Mouse (Mus musculus): Measurements from ENCODE around the gene Olfr175-ps1. TPM values are rescaled to one million over a fixed set of nuclear protein-coding genes. Genes with fewer than 3 reads are reported as not detected.

The Olfr175-ps1 gene
- polyA plus RNA-seq (2015; fragmentation: Nextera tagmentation; extraction: Ambion mirVana), result not detected in 2 replicates

DNA sequence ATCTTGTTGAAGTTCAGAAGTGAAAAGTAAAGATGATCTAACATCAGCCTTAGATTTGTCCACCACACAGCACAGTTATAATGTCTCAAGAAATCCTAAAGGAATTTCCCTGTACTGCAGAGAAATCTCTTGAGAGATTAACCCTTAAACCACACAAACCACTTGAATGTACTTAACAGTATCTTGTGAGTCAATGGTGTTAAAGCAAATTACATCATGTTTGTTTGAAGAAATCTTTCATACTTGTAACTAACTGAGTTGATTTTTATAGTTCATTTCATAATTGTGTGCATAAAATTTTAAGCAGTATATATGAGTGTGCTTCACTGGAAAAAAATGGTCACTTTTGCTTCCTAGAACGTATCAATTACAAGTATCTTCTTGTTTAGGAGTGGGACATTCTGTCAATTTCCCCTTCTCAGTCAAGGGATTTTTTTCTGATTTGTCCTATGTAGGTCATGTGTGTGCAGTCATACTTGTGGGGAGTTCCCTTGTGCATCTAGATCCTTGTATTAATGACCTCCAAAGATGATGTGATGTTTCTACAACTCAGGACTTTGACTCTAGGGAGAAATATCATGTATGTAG, at the start of gene Olfr175-ps1:
Gene Olfr175-ps1 (minus strand): TSS at position 51 of the 588 bp plus-strand sequence.

DNA sequence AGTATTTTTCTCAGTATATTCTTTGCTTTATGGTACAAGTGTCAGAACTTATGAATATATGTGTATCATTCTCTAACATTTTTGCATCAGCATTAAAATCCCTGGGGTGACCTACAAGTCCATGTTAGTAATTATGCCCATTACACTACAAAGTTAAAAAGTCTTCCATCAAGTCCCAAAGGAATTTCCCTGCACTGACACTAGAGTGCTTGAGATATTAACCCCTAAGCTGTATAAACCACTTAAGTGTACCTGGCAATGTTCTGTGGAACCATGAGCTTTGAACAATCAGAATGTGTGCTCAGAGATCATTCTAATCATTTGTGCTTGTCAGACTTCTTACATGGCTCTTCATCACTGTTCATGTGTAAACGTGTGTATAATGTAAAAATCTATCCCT, 48.1 kb upstream of the Olfr175-ps1 start, which contains the start of gene Olfr177:
Gene Olfr177 (minus strand): TSS at position 101 of the 400 bp plus-strand sequence.

DNA sequence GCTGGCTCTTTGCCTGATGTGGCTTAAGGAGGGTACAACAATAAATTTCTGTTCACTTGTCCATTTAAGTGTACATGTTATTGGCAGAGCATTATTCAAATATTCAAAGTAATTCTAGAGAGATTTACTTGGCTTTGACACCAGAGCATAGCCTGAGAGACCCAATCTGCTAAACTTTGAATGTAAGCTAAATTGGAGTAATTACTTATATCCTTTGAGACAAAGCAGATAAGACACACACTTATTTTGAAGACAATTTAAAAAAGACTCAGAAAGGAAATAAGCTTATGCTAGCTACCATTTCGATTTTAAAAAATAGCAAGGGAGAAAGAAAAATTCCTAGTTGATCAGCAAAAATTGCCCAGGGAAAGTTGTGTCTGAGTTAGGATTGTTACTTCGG, 26.4 kb downstream of the Olfr175-ps1 start, which contains the start of gene Olfr173:
Gene Olfr173 (minus strand): TSS at position 101 of the 400 bp plus-strand sequence.

Other genes starting within 250 kb of the Olfr175-ps1 start
- gene Gm813, start 209.8 kb downstream of the Olfr175-ps1 start, polyA plus RNA-seq (2015; fragmentation: Nextera tagmentation; extraction: Ambion mirVana), result not detected in 2 replicates
- not detected in 2 replicates for gene E330017A01Rik, start 188.0 kb downstream of the Olfr175-ps1 start, polyA plus RNA-seq (2015; fragmentation: Nextera tagmentation; extraction: Ambion mirVana)
- gene Cpox, start 156.5 kb downstream of the Olfr175-ps1 start, polyA plus RNA-seq (2015; fragmentation: Nextera tagmentation; extraction: Ambion mirVana), result 261 and 338 TPM in 2 replicates
- gene Gpr15, start 107.7 kb downstream of the Olfr175-ps1 start, polyA plus RNA-seq (2015; fragmentation: Nextera tagmentation; extraction: Ambion mirVana), result 0.14 and 0.21 TPM in 2 replicates
- gene Cldnd1, start 98.9 kb downstream of the Olfr175-ps1 start, polyA plus RNA-seq (2015; fragmentation: Nextera tagmentation; extraction: Ambion mirVana), result 33.5 and 37.6 TPM in 2 replicates
- not detected in 2 replicates for gene Olfr172, start 63.6 kb downstream of the Olfr175-ps1 start, polyA plus RNA-seq (2015; fragmentation: Nextera tagmentation; extraction: Ambion mirVana)
- not detected in 2 replicates for gene Olfr173, start 26.5 kb downstream of the Olfr175-ps1 start, polyA plus RNA-seq (2015; fragmentation: Nextera tagmentation; extraction: Ambion mirVana)
- not detected in 2 replicates for gene Olfr177, start 48.0 kb upstream of the Olfr175-ps1 start, polyA plus RNA-seq (2015; fragmentation: Nextera tagmentation; extraction: Ambion mirVana)
- gene Olfr178, start 65.3 kb upstream of the Olfr175-ps1 start, polyA plus RNA-seq (2015; fragmentation: Nextera tagmentation; extraction: Ambion mirVana), result not detected in 2 replicates
- gene Olfr181, start 102.0 kb upstream of the Olfr175-ps1 start, polyA plus RNA-seq (2015; fragmentation: Nextera tagmentation; extraction: Ambion mirVana), result not detected in 2 replicates
- not detected in 2 replicates for gene Olfr180, start 102.6 kb upstream of the Olfr175-ps1 start, polyA plus RNA-seq (2015; fragmentation: Nextera tagmentation; extraction: Ambion mirVana)
- gene Olfr183, start 168.6 kb upstream of the Olfr175-ps1 start, polyA plus RNA-seq (2015; fragmentation: Nextera tagmentation; extraction: Ambion mirVana), result not detected in 2 replicates
- gene Olfr186, start 203.5 kb upstream of the Olfr175-ps1 start, polyA plus RNA-seq (2015; fragmentation: Nextera tagmentation; extraction: Ambion mirVana), result not detected in 2 replicates
- not detected in 2 replicates for gene Olfr187, start 213.0 kb upstream of the Olfr175-ps1 start, polyA plus RNA-seq (2015; fragmentation: Nextera tagmentation; extraction: Ambion mirVana)

Data from spleen, postnatal 0 days (tissue).